Mouse (Mus musculus) subcutaneous adipose tissue, adult 2 months (tissue): ENCODE data around the gene Dcaf5. TPM values are rescaled to one million over a fixed set of nuclear protein-coding genes. Genes with fewer than 3 reads are reported as not detected.

Experiments used
- polyA plus RNA-seq: library from polyadenylated mRNA; depleted of rRNA; stranded (reverse); fragments of >200 nt; gene quantifications from 2 replicates; pipeline ENCODE4 v1.2.3, GENCODE M21; 2012; ENCODE audit warnings: low replicate concordance; rRNA removed

Gene Dcaf5
- polyA plus RNA-seq = 25.4 and 31.1 TPM in 2 replicates

GRCm38 (mm10) chr12:80436336-80436976, at the start of gene Dcaf5:
Gene Dcaf5, minus strand, starts transcription at chr12:80436601.

GRCm38 (mm10) chr12:80462942-80463651, 26.7 kb upstream of the Dcaf5 start, which contains the start of gene Exd2:
Gene Exd2, plus strand, starts transcription at chr12:80463095.

Other genes with a start within 250 kb of the Dcaf5 start
- 61.6 and 213 TPM in 2 replicates for gene Actn1, start 176.2 kb downstream of the Dcaf5 start, polyA plus RNA-seq
- gene Exd2, start 26.5 kb upstream of the Dcaf5 start, polyA plus RNA-seq = 12.4 and 21.0 TPM in 2 replicates
- gene Galnt16, start 81.7 kb upstream of the Dcaf5 start, polyA plus RNA-seq = 7.5 and 21.0 TPM in 2 replicates
- 39.4 and 55.5 TPM in 2 replicates for gene Slc39a9, start 207.3 kb upstream of the Dcaf5 start, polyA plus RNA-seq
- 25.7 and 41.2 TPM in 2 replicates for gene Erh, start 207.7 kb upstream of the Dcaf5 start, polyA plus RNA-seq